Mouse (Mus musculus) heart, embryonic 10.5 days (tissue): ENCODE data around the gene Taf10. TPM values are rescaled to one million over a fixed set of nuclear protein-coding genes. Genes with fewer than 3 reads are reported as not detected.
"Not testable (repeated sequence)": the region's sequence is repeated elsewhere in the genome, so short reads cannot be mapped to it uniquely, and the experiment has no call there.

ENCODE experiments used
- DNase-seq: peaks from one replicate; pipeline ENCODE4 v3.0.0-alpha.2; 2017; ENCODE audit warnings: low spot score
- H3K27ac ChIP-seq: fragments of 300-500 bp; sonication (generic); 2 replicates; pipeline ENCODE4 v1.5.1; 2016; ENCODE audit warnings: mild to moderate bottlenecking
- H3K27me3 ChIP-seq: fragments of 300-500 bp; sonication (generic); 2 replicates; pipeline ENCODE4 v1.6.1; 2016; ENCODE audit warnings: mild to moderate bottlenecking; ENCODE audit not compliant: poor library complexity, insufficient read depth, severe bottlenecking
- H3K36me3 ChIP-seq: fragments of 300-500 bp; sonication (generic); 2 replicates; pipeline ENCODE4 v1.6.1; 2016; ENCODE audit warnings: mild to moderate bottlenecking, moderate library complexity
- H3K4me1 ChIP-seq: fragments of 300-500 bp; sonication (generic); 2 replicates; pipeline ENCODE4 v1.6.1; 2016; ENCODE audit warnings: mild to moderate bottlenecking
- H3K4me3 ChIP-seq: fragments of 300-500 bp; sonication (generic); 2 replicates; pipeline ENCODE4 v1.5.1; 2016; ENCODE audit warnings: mild to moderate bottlenecking, moderate library complexity
- H3K9me3 ChIP-seq: fragments of 300-500 bp; sonication (generic); 2 replicates; pipeline ENCODE4 v1.6.1; 2016; ENCODE audit warnings: mild to moderate bottlenecking, moderate library complexity
- WGBS: fragments of 180-500 bp; shearing (Covaris S2); methylation state at CpG from one replicate; pipeline ENCODE4 v1.1.7; 2016; 5-methylcytosine and 5-hydroxymethylcytosine counted together
- polyA plus RNA-seq: library from polyadenylated mRNA; unstranded; fragments of >200 nt; fragmentation: Nextera tagmentation; extraction: Ambion mirVana; gene quantifications from 2 replicates; pipeline ENCODE4 v1.2.1, GENCODE M21; 2016

The Taf10 gene
- polyA plus RNA-seq, 1 experiment from 2014 or later: 184 TPM

DNA sequence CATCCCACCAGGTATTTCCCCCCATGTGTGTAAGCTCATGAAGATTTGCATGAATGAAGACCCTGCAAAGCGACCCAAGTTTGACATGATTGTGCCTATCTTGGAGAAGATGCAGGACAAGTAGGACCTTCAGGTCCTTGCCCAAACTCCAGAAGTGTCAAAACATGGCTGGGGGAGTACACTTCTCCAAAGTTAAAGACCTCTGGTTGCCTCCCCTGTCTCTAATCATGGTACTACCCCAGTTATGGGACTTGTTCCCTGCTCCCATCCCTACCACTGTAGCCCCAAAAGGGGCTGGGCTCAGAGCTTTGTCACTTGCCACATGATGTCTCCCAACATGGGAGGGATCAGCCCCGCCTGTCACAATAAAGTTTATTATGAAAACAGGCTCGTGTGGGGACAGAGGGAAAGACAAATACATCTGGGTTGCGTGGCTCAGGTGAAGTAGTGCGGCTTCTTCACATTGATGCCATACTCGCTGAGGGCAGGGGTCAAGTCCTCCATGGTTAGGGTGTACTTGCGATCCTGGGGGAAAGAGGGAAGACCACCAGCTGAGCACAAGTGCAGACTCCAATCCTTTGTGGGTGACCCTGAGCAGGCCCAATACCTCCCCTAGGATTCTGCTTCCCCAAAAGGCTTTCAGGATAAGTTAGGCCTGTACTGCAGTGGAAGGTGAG is 1.5 kb downstream of the Taf10 start:
- not testable (repeated sequence) for H3K27me3 ChIP-seq, H3K9me3 ChIP-seq, H3K27ac ChIP-seq
- H3K4me1 ChIP-seq: peaks cover 31% of the 10 kb centered on the region
- H3K36me3 ChIP-seq: peaks cover 51% of the 10 kb centered on the region
- H3K4me3 ChIP-seq: peak overlapping the region; percentile 96; the same call in 1 of the 2 replicates
- DNase-seq: peak; percentile 60
- 93% methylated on average over 7 of the region's 7 CpGs for WGBS

DNA sequence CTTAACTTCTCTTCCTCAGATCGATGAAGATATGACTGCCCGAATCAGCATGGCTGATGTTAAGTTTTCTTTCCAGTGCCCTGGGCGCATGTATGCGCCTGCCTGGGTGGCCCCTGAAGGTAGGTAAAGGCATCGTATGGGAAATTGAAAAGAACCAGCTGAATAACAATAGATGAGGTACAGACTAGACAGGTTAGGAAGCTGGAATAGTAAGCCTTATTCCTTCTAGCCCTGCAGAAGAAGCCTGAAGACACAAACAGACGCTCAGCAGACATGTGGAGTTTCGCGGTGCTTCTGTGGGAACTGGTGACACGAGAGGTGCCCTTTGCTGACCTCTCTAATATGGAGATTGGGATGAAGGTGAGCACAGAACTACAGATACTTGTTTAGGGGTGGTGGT is 2.2 kb downstream of the Taf10 start:
- no peaks in the 10 kb centered on the region for H3K9me3 ChIP-seq
- H3K4me1 ChIP-seq: peaks cover 33% of the 10 kb centered on the region
- peak; percentile 52 for DNase-seq
- H3K36me3 ChIP-seq: peaks cover 46% of the 10 kb centered on the region
- no peak overlapping the region for H3K27ac ChIP-seq
- WGBS: 89% methylated on average over 9 of the region's 9 CpGs
- no peak overlapping the region for H3K4me3 ChIP-seq
- no peaks in the 10 kb centered on the region for H3K27me3 ChIP-seq

DNA sequence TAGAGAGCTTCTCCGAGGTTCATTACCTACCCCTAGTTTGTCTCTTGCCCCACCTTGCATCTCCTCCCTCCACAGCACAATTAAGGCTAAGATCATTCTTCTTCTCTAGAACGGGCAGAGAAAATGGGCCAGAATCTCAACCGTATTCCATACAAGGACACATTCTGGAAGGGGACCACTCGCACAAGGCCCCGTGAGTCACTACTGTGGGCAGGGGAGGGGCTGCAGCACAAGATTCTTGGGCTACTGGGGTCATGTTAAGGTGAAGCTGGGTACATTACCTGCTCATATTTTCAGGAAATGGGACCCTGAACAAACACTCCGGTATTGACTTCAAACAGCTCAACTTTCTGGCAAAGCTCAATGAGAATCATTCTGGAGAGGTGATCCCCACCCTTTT is 3.3 kb downstream of the Taf10 start:
- peak; percentile 59 for DNase-seq

DNA sequence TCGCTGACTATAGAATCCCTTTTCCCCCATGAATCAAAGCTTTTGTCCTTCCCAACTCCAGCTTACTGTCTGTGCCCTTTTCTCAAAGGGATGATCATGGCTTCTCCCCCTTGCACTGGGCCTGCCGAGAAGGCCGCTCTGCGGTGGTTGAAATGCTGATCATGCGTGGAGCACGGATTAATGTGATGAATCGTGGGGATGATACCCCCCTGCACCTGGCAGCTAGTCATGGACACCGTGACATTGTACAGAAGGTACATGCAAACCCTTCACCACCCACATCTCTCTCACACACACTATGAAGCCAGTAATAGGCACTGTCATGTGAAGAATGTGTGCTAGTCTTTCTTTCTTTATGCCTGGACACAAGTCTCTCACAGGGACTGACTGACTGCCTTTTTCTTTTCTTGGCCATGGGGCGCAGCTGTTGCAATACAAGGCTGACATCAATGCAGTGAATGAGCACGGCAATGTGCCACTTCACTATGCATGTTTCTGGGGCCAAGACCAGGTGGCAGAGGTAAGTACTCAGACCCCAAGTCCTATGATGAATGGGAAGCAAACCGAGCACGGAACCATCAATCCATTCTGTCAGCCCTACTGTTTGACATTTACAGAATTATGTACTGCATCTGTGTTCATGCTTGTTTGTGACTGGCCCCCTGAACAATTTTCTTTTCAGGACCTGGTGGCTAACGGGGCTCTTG is 3.9 kb downstream of the Taf10 start:
- H3K36me3 ChIP-seq: peaks cover 39% of the 10 kb centered on the region
- no peak for DNase-seq
- H3K4me3 ChIP-seq: no peak overlapping the region
- no peaks in the 10 kb centered on the region for H3K9me3 ChIP-seq
- WGBS: 91% methylated on average over 13 of the region's 13 CpGs
- no peaks in the 10 kb centered on the region for H3K27me3 ChIP-seq
- H3K27ac ChIP-seq: peak overlapping the region; percentile 98
- peaks cover 33% of the 10 kb centered on the region for H3K4me1 ChIP-seq

More for the DNA sequence above, 3.3 kb downstream of the Taf10 start:
- WGBS: 87% methylated on average over 6 of the region's 6 CpGs
- Histone ChIP-seq H3K4me1 (peaks cover 33% of the 10 kb centered on the region), H3K9me3 (no peaks in the 10 kb centered on the region), H3K4me3 (no peak overlapping the region), H3K27ac (no peak overlapping the region), H3K27me3 (no peaks in the 10 kb centered on the region), H3K36me3 (peaks cover 39% of the 10 kb centered on the region)

GRCm38 (mm10) chr7:105738948-105739347 is 5.2 kb downstream of the Taf10 start:
- Histone ChIP-seq H3K4me1 (peaks cover 28% of the 10 kb centered on the region), H3K36me3 (peaks cover 49% of the 10 kb centered on the region), H3K9me3 (no peaks in the 10 kb centered on the region), H3K4me3 (peak overlapping the region; percentile 92), H3K27ac (peak overlapping the region; percentile 98), H3K27me3 (no peaks in the 10 kb centered on the region)
- peak; percentile 95 for DNase-seq
- WGBS: 9% methylated on average over 3 of the region's 3 CpGs

GRCm38 (mm10) chr7:105738286-105738685 is 5.9 kb downstream of the Taf10 start:
- WGBS: 50% methylated on average over 2 of the region's 2 CpGs
- Histone ChIP-seq H3K27me3 (no peaks in the 10 kb centered on the region), H3K4me1 (peaks cover 27% of the 10 kb centered on the region), H3K36me3 (peaks cover 54% of the 10 kb centered on the region), H3K27ac (peak overlapping the region; percentile 98), H3K9me3 (no peaks in the 10 kb centered on the region), H3K4me3 (peak overlapping the region; percentile 92)
- peak; percentile 30 for DNase-seq

- H3K27me3 ChIP-seq: no peaks in the 10 kb centered on the region
- peak; percentile 66 for DNase-seq
- H3K9me3 ChIP-seq: no peaks in the 10 kb centered on the region
- H3K4me3 ChIP-seq: peak overlapping the region; percentile 92
- WGBS: 22% methylated on average over 3 of the region's 3 CpGs
- peaks cover 23% of the 10 kb centered on the region for H3K4me1 ChIP-seq
- peak overlapping the region; percentile 98 for H3K27ac ChIP-seq
- peaks cover 54% of the 10 kb centered on the region for H3K36me3 ChIP-seq
Observed at GRCm38 (mm10) chr7:105737648-105738047, 6.5 kb downstream of the Taf10 start.

- under 1% methylated on average over 30 of the region's 30 CpGs for WGBS
- DNase-seq: peak; percentile 88
- peak within 1 kb of the TSS; percentile 92 for H3K4me3 ChIP-seq
- H3K27ac ChIP-seq: peak within 1 kb of the TSS; percentile 98
- no peaks in the 10 kb centered on the region for H3K9me3 ChIP-seq
- no peaks in the 10 kb centered on the region for H3K27me3 ChIP-seq
- peaks cover 54% of the 10 kb centered on the region for H3K36me3 ChIP-seq
- peaks cover 23% of the 10 kb centered on the region for H3K4me1 ChIP-seq
Observed at GRCm38 (mm10) chr7:105736911-105737521, 7.1 kb downstream of the Taf10 start, which contains the start of gene Rrp8. Gene Rrp8 (minus strand): TSS chr7:105737385.

- no peaks in the 10 kb centered on the region for H3K27me3 ChIP-seq
- peak; percentile 96 for DNase-seq
- peaks cover 54% of the 10 kb centered on the region for H3K36me3 ChIP-seq
- H3K4me1 ChIP-seq: peaks cover 23% of the 10 kb centered on the region
- H3K4me3 ChIP-seq: peak within 1 kb of the TSS; percentile 92
- H3K27ac ChIP-seq: peak within 1 kb of the TSS; percentile 98
- under 1% methylated on average over 61 of the region's 62 CpGs for WGBS
- no peaks in the 10 kb centered on the region for H3K9me3 ChIP-seq
Observed at GRCm38 (mm10) chr7:105736264-105736901, 7.8 kb downstream of the Taf10 start, which contains the start of gene Ilk. Gene Ilk (plus strand): TSS chr7:105736592.

- H3K9me3 ChIP-seq, DNase-seq, H3K27me3 ChIP-seq: not testable (repeated sequence)
- WGBS: 40% methylated on average over 4 of the region's 4 CpGs
- peak overlapping the region; percentile 98 for H3K27ac ChIP-seq
- peak overlapping the region; percentile 92 for H3K4me3 ChIP-seq
- H3K36me3 ChIP-seq: peaks cover 54% of the 10 kb centered on the region
- peaks cover 23% of the 10 kb centered on the region for H3K4me1 ChIP-seq
Observed at GRCm38 (mm10) chr7:105735464-105735863, 8.7 kb downstream of the Taf10 start.

- WGBS: 87% methylated on average over 8 of the region's 8 CpGs
- Histone ChIP-seq H3K4me3 (peak overlapping the region; percentile 92; the same call in 1 of the 2 replicates), H3K27ac (no peak overlapping the region), H3K36me3 (peaks cover 53% of the 10 kb centered on the region), H3K4me1 (peaks cover 20% of the 10 kb centered on the region), H3K9me3 (no peaks in the 10 kb centered on the region), H3K27me3 (no peaks in the 10 kb centered on the region)
- DNase-seq: no peak
Observed at GRCm38 (mm10) chr7:105734826-105735225, 9.3 kb downstream of the Taf10 start.

- H3K36me3 ChIP-seq: peaks cover 58% of the 10 kb centered on the region
- no peak overlapping the region for H3K4me3 ChIP-seq
- H3K27ac ChIP-seq: no peak overlapping the region
- H3K27me3 ChIP-seq: no peaks in the 10 kb centered on the region
- peaks cover 10% of the 10 kb centered on the region for H3K4me1 ChIP-seq
- H3K9me3 ChIP-seq: no peaks in the 10 kb centered on the region
- 95% methylated on average over 11 of the region's 11 CpGs for WGBS
- no peak for DNase-seq
Observed at GRCm38 (mm10) chr7:105733836-105734235, 10.3 kb downstream of the Taf10 start.
